Mouse (Mus musculus): ENCODE measurements at regions not wholly inside any gene's neighbourhood (a gene's known extent, or its start where the extent isn't known, plus 50 kb on each side); places are given as distances from the start of the nearest gene placed in this dataset.

DNA sequence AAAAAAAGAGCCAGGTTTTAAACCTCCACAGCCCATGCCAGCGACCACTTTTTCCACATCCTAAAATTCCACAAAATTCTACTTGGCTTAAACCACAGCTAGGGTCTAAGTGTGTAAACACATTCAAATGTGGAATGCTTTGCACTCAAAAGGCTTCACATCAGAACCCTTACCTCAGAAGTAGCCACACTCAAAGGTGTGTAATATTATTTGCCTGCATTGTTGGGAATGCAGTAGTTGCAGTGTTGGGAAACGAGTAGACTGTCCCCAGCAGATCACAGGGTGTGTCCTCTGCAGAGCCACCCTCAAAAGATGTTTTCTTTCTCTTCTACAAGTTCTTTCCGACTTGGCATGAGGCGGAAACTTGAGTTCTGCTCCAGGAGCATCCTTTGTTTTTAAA, 488.2 kb downstream of the Klf12 start:
- DNase-seq (ENCODE audit: low spot score in 2 of 2): no peak

DNA sequence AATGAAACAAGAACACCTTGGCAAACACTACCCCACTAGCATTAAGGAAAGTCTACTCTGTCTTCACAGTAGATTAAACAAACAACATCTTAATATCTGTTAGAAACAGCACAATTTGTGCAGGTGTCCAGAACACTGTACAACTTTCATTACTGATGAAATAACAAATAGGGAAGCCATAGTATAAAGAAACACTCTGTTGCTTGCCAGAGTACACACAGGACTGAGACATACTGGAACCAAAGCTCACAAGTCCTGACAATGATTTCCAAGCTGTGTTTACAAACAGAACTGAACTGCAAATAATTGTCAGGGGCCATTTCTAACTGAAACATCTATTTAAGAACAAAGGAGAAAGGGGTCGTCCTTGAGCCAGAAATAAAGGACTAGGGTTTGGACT, 478.4 kb downstream of the Klf12 start:
- DNase-seq (ENCODE audit: low spot score in 2 of 2): no peak

DNA sequence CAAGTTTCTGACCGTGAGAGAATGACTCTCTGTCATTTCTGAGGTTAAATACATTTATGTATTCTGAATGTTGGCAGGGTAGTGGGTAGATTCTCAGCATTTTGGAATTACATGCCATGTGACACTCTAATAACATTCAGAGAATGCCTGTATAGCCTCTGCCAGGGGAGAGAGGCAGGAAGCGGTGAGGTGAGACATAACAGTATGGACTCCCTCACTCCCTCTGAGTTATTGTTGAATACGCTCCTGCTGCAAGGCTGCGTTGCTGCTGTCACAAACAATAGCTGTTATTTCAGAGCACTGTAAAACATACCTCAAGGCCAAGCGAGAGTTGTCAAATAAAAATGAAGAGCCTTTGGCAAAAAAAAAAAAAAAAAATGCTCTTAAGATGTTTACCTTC, 477.9 kb downstream of the Klf12 start:
- no peak for DNase-seq (ENCODE audit: low spot score in 2 of 2)

DNA sequence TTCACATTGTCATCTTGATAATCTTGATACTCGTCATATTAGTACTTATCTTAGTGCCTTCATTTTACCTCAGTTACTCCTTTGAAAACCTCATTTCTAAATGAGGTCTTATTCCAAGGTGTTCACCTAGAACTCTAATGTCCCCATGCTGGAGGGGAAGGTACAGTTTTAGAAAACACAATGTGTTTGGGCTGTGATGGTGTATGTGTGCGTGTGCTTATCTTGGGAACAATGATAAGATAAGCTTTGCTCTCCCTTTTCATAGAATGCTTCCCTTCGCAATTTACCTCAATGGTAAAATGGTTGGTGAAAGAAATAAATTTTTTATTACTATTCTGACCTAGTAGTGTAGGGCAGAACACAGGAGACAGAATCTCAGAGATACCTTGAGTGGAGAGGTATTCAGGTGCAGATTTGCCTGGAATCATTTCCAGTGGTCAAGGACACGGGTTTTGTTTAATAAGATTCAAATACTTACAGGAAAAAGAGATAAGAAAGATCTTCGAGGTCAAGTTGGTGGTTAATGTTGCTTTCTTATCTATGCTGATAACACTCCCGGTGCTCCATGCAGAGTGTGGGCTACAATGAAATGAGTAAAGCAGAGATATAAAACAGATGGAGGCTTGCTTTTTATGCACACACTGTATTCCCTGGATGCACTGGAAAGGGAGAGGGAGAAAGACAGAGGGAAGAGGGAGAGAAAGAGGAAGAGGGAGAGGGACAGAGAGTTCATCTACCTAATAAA, 471.6 kb downstream of the Klf12 start:
- no peak for DNase-seq (ENCODE audit: low spot score in 2 of 2)
